Mouse (Mus musculus): ENCODE measurements around the gene Lman1l.

Gene Lman1l

DNA sequence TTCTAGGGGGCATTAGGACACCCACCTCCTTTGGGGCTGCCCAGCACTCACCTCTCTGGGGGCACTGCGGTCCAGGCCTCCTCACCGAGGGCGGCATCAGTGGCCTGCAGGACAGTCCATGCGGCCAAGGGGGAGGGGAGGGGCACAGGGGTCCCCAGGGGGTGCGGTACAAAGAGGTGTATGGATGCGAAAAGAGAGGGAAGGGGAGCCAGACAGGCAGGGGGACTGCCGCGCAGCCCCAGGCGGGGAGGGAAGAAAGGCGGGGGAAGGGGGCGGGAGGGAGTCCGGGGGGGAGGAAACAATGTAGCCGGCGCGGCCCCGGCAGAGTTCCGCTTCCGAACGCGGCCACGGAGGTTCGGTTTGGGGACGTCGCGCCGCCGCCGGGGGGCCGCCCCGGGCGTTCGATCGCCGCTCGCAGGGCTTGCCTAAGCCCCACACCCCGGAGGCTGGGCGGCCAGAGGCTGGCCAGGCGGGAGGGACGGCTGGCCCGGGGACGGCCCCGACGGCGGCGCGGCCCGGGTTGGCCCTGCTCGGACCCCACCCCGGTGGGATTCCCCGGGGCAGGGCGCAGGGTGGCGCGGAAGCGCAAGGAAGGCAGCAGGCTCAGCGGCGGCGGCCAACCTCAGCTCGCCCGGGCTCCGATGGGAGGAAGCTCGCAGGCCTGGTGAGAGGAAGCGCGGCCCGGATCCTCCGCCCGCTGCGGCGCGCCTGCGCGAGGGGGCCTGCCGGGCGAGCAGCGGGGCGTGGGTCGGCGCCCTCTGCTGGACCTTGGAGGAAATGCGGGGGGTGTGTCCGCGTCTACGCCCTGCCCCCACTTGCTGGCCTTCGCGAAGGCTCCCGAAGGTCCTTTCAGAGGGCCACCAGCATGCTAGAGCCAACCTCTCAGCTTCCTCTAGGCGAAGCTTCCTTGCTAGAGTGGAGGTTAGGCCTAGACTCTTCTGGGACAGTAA is 24.6 kb upstream of the Lman1l start:
- peak; percentile 91 for ATAC-seq (ENCODE audit: low TSS enrichment)

DNA sequence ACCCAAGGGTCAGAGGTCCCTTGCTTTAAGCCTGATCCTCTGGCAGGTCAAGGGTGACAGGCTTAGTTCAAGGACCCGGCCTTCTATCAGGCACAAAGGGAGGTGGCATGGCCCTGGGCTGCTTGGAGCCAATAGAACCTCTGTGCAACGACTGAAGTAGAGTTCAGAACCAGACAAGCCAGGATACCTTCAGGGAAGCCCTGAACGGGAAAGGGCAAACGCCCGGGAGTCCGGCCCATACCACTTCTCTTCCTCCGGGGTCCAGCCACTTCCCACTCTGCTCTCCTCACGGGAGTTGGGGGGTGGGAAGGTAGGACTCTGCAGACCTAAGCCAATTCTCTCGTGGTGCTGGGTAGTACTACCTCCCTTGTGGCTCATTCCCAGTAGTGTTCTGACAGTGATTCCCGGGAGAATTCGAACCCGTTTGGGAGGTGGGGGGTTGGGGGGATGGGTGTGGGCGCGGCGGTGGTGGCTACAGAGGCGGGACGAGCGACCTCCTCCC is 23.9 kb upstream of the Lman1l start:
- ATAC-seq (ENCODE audit: low TSS enrichment), result no peak

GRCm38 (mm10) chr9:57643856-57644180 is 23.2 kb upstream of the Lman1l start:
- no peak for ATAC-seq (ENCODE audit: low TSS enrichment)

DNA sequence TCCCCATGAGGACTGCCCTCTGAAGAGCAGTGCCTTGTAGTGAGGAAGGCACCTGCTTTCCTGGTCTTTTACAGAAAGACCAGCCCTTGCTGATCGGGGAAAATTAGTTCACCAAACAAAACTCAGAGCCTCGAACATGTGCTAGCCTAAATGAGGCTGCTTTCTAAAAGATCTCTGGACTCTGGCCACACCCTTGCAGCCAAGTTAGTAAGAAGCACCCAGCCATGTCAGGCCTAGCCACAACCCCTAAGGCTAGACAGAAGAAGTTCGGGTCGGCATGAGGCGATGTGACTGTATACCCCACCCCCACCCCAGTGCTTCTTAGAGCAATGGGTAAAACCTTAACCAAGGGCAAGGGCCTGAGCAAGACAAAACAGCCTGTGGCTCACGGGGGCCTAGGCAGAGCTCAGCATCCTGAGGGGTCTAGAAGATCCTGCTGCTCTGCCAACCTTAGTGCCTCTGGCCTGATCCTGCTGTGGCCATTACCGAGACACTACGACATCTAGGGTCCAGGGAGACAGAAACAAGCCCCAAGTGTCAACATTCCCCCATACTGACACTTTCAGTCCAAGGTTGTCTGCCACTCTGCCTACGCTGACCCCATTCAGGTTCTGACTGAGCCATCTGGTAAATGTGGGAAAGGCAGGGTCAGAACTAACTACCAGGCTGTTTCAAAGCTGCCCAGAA is 22.7 kb upstream of the Lman1l start:
- no peak for ATAC-seq (ENCODE audit: low TSS enrichment)

DNA sequence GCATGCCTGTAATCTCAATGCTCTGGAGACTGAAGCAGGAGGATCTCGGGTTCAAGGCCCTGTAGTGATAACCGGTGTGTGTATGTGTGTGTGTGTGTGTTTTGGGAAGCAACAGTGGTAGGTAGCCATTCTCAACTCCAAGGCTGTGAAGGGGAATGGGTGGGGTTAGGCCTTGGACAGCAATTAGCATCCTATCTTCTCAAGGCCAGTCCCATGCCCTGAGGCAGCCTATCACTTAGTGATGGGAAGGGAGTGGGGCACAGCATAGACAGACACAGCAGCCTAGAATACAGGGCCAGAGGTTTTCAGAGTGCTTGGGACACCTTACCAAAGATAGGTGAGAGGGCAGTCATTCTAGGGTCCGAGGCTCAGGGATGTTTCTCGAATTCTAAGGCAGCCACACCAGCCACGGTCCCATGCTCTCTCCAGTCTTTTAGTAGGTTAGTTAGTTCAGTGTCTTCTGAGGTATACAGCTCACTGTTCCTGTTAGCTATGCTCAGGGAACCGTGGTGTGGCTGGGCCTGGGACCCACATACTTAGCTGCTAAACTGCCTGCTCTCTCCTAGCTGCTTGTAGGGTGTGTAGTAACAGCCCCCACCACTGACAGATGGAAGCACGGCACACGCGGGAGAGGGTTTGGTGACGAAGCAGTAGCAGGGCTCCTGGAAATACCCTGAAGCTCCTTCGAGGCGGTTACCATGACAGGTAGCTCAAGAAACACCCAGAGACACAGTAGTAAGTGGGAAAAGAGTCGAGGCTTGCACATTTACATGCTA is 21.4 kb upstream of the Lman1l start:
- ATAC-seq (ENCODE audit: low TSS enrichment), result no peak

- no peak; the same call in 1 of the 2 replicates for ATAC-seq (ENCODE audit: low TSS enrichment)
These were observed 20.4 kb upstream of the Lman1l start for GRCm38 (mm10) chr9:57641022-57641421.

GRCm38 (mm10) chr9:57640384-57640783 is 19.8 kb upstream of the Lman1l start:
- ATAC-seq (ENCODE audit: low TSS enrichment), result peak; percentile 38; the same call in 1 of the 2 replicates

DNA sequence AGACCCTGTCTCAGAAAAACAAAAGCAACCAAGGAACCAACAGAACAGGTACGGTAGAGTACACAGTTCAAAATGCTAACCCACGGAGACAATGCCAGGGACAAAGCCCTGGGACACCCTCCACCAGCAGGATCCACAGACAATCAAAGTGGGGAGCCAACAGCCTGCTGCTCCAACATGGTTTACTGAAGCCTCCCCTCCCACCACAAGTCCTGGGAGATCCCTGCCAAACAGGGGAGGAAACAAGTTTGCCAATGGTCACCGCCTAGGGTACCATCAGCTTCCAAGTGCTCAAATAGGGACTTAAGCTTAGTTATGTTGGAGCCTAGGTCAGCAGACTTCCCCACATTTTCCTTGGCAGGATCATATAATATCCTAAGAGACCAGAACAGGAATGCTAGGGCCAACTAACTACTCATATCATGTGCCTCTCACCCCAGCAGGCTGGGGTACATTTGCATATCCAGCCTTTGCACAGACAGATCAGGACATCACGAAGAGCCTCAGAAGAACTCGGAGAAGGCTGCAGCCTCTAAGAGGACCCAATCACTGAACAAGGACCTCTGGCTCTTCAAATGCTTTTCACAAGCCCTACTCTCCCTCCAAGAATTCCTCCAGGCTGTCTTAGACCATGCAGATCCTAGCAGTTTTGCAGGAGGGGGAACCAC is 19.2 kb upstream of the Lman1l start:
- ATAC-seq (ENCODE audit: low TSS enrichment), result no peak

GRCm38 (mm10) chr9:57638651-57639459 is 18.3 kb upstream of the Lman1l start:
- ATAC-seq (ENCODE audit: low TSS enrichment), result no peak

- no peak for ATAC-seq (ENCODE audit: low TSS enrichment)
These were observed 17.3 kb upstream of the Lman1l start for GRCm38 (mm10) chr9:57637741-57638322.

GRCm38 (mm10) chr9:57637272-57637671 is 16.7 kb upstream of the Lman1l start:
- no peak for ATAC-seq (ENCODE audit: low TSS enrichment)

GRCm38 (mm10) chr9:57633481-57634024 is 13.0 kb upstream of the Lman1l start:
- peak; percentile 72 for ATAC-seq (ENCODE audit: low TSS enrichment)

- ATAC-seq (ENCODE audit: low TSS enrichment), result peak; percentile 78; the same call in 1 of the 2 replicates
These were observed 8.7 kb upstream of the Lman1l start for GRCm38 (mm10) chr9:57629118-57629874.

DNA sequence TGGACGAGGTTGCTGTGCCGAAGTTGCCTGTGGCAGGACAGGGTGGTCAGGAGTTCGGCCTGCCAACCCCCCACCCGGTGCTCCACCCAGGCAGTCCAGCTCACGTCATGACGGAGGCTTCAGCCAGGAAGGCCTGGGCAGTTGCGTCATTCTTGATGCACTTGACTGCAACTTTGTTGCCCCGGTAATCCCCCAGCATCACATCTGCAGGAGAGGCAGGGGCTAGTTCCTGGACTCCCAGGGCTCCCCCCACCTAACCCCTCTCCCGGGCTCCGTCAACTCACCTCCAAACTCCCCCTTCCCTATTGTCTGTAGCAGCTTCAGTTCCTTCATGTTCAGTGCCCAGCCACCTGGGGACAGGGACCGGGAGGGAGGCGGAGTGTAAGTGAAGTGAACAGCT is 8.1 kb upstream of the Lman1l start:
- no peak for ATAC-seq (ENCODE audit: low TSS enrichment)

- no peak for ATAC-seq (ENCODE audit: low TSS enrichment)
These were observed 7.3 kb upstream of the Lman1l start for GRCm38 (mm10) chr9:57627892-57628291.

- ATAC-seq (ENCODE audit: low TSS enrichment), result no peak
These were observed 6.6 kb upstream of the Lman1l start for GRCm38 (mm10) chr9:57627191-57627590.

- no peak for ATAC-seq (ENCODE audit: low TSS enrichment)
These were observed 5.3 kb upstream of the Lman1l start for GRCm38 (mm10) chr9:57625674-57626500.

DNA sequence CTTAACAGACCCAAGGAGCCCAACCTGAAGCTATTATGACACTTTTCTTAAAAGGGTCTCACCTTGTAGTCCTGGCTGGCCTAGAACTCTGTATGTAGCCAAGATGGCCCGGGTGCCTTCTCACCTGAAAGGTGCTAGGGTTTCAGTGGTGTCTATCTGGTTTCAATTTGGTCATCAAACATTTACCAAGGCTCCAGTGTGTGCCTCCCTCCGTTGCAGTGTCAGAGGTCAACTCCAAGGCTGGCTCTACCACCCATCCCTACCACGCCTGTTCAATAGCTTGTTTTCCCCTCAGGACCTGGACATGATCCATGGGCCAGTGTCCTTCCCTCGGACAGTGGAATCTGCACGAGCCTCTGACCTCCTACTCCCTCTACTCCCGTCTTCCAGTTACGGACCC is 3.7 kb upstream of the Lman1l start:
- ATAC-seq (ENCODE audit: low TSS enrichment), result no peak
